Mouse (Mus musculus) megakaryocyte, embryonic 14.5 days (primary cell): ENCODE measurements around the gene Sh2d5.

Experiments
- FLI1 ChIP-seq: IDR thresholded peaks from 2 replicates; pipeline ENCODE4 v1.6.1; 2012; ENCODE audit warnings: low read length, inconsistent platforms, mixed read lengths
- GATA1 ChIP-seq: IDR thresholded peaks from 3 replicates; pipeline ENCODE4 v1.6.1; 2012; ENCODE audit warnings: mixed read lengths, low read length, inconsistent platforms, borderline replicate concordance

DNA sequence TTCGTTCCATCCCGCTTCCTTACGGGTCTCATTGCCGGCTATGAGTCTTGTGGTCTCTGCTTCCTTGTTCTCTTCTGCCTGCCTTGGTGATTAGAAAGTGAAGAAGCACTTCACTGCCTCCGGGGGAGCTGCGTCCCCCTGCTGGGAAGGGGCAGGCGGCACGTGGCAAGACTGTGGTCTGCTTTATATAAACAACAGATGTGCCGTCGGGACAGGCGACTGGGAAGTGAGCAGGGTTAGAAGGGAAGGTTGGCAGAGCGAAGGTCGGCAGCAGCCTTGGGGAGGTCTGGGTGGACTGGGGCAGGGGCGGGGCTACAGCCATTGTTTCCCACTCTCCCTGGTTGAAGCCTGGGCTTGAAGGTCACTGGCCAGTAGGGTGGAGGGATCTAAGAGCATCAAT is 1.6 kb downstream of the Sh2d5 start:
- TF ChIP-seq GATA1 (no peak), FLI1 (no peak)
